Mouse (Mus musculus) thymus, adult 2 months (tissue): ENCODE measurements around the gene Gm11985. TPM values are rescaled to one million over a fixed set of nuclear protein-coding genes. Genes with fewer than 3 reads are reported as not detected.

Experiments
- DNase-seq: peaks from one replicate; pipeline ENCODE4 v3.0.0; 2021
- H3K27ac ChIP-seq: fragments of 200-500 bp; 2 replicates; pipeline ENCODE4 v1.5.1; 2012; ENCODE audit warnings: low read length, control low read depth; ENCODE audit not compliant: control insufficient read depth, insufficient read depth
- H3K27me3 ChIP-seq: fragments of 200-500 bp; 2 replicates; pipeline ENCODE4 v1.6.1; 2012; ENCODE audit warnings: mild to moderate bottlenecking, low read length, moderate library complexity, mixed read lengths; ENCODE audit not compliant: control insufficient read depth, insufficient read depth
- H3K36me3 ChIP-seq: fragments of 200-500 bp; 2 replicates; pipeline ENCODE4 v1.6.1; 2012; ENCODE audit warnings: mild to moderate bottlenecking, low read length, moderate library complexity; ENCODE audit not compliant: control insufficient read depth, insufficient read depth
- H3K4me1 ChIP-seq: fragments of 200-500 bp; replicated peaks from 2 replicates; pipeline ENCODE4 v1.6.1; 2012; ENCODE audit warnings: low read length; ENCODE audit not compliant: control insufficient read depth, insufficient read depth
- H3K4me3 ChIP-seq: fragments of 200-500 bp; 2 replicates; pipeline ENCODE4 v1.5.1; 2012; ENCODE audit warnings: mild to moderate bottlenecking, low read length, control low read depth, moderate library complexity; ENCODE audit not compliant: control insufficient read depth, insufficient read depth
- CTCF ChIP-seq: fragments of 200-500 bp; IDR thresholded peaks from 2 replicates; pipeline ENCODE4 v1.5.1; 2012; ENCODE audit warnings: mild to moderate bottlenecking, control low read depth, low read length, moderate library complexity, borderline replicate concordance; ENCODE audit not compliant: control insufficient read depth, poor library complexity, insufficient read depth; ENCODE audit errors: extremely low read depth
- POLR2A ChIP-seq: fragments of 200-500 bp; IDR thresholded peaks from 2 replicates; pipeline ENCODE4 v1.6.1; 2012; ENCODE audit warnings: mild to moderate bottlenecking, low read length, control low read depth, moderate library complexity; ENCODE audit not compliant: control insufficient read depth, poor library complexity, insufficient read depth; ENCODE audit errors: extremely low read depth
- WGBS: fragments of 180-500 bp; shearing (Covaris S2); methylation state at CpG from one replicate; pipeline ENCODE4 v1.1.7; 2018; 5-methylcytosine and 5-hydroxymethylcytosine counted together
- polyA plus RNA-seq: library from polyadenylated mRNA; depleted of rRNA; stranded (reverse); fragments of >200 nt; gene quantifications from 2 replicates; pipeline ENCODE4 v1.2.3, GENCODE M21; 2012

Gm11985 gene
- polyA plus RNA-seq, 1 experiment: not detected

- no peaks in the 10 kb centered on the region for H3K27me3 ChIP-seq
- 78% methylated on average over 7 of the region's 7 CpGs for WGBS
- no peaks in the 10 kb centered on the region for H3K4me1 ChIP-seq
- H3K36me3 ChIP-seq: no peaks in the 10 kb centered on the region
- TF ChIP-seq POLR2A: no peak
- TF ChIP-seq CTCF: no peak
- DNase-seq: no peak
- H3K27ac ChIP-seq: no peak overlapping the region
- H3K4me3 ChIP-seq: no peak overlapping the region
Measured at GRCm38 (mm10) chr11:7202206-7202605, 13.8 kb upstream of the Gm11985 start.

- Histone ChIP-seq H3K27me3 (no peaks in the 10 kb centered on the region), H3K36me3 (no peaks in the 10 kb centered on the region), H3K4me3 (no peak overlapping the region), H3K27ac (no peak overlapping the region), H3K4me1 (no peaks in the 10 kb centered on the region)
- WGBS: 87% methylated on average over 9 of the region's 9 CpGs
- TF ChIP-seq CTCF (no peak), POLR2A (no peak)
- no peak for DNase-seq
Measured at GRCm38 (mm10) chr11:7200393-7200783, 12.0 kb upstream of the Gm11985 start.

GRCm38 (mm10) chr11:7199736-7200392, 11.5 kb upstream of the Gm11985 start:
- TF ChIP-seq POLR2A: no peak
- no peak for TF ChIP-seq CTCF
- peak; percentile 40 for DNase-seq
- Histone ChIP-seq H3K4me3 (no peak overlapping the region), H3K4me1 (no peaks in the 10 kb centered on the region), H3K27ac (no peak overlapping the region), H3K36me3 (no peaks in the 10 kb centered on the region), H3K27me3 (no peaks in the 10 kb centered on the region)
- 54% methylated on average over 14 of the region's 14 CpGs for WGBS

GRCm38 (mm10) chr11:7198481-7199256, 10.3 kb upstream of the Gm11985 start:
- no peak overlapping the region for H3K27ac ChIP-seq
- WGBS: 72% methylated on average over 10 of the region's 10 CpGs
- no peak for DNase-seq
- TF ChIP-seq POLR2A: no peak
- TF ChIP-seq CTCF: no peak
- no peaks in the 10 kb centered on the region for H3K27me3 ChIP-seq
- no peaks in the 10 kb centered on the region for H3K36me3 ChIP-seq
- H3K4me1 ChIP-seq: no peaks in the 10 kb centered on the region
- H3K4me3 ChIP-seq: no peak overlapping the region

GRCm38 (mm10) chr11:7198006-7198405, 9.6 kb upstream of the Gm11985 start:
- 92% methylated on average over 19 of the region's 19 CpGs for WGBS
- TF ChIP-seq POLR2A (no peak), CTCF (no peak)
- no peaks in the 10 kb centered on the region for H3K27me3 ChIP-seq
- no peak overlapping the region for H3K27ac ChIP-seq
- no peaks in the 10 kb centered on the region for H3K36me3 ChIP-seq
- no peak overlapping the region for H3K4me3 ChIP-seq
- H3K4me1 ChIP-seq: no peaks in the 10 kb centered on the region
- no peak for DNase-seq

- Histone ChIP-seq H3K4me3 (no peak within 1 kb of the TSS), H3K27ac (no peak within 1 kb of the TSS), H3K36me3 (no peaks in the 10 kb centered on the region), H3K27me3 (no peaks in the 10 kb centered on the region), H3K4me1 (no peaks in the 10 kb centered on the region)
- no peak for DNase-seq
- TF ChIP-seq CTCF (no peak), POLR2A (no peak)
- WGBS: 75% methylated on average over 12 of the region's 12 CpGs
Measured at GRCm38 (mm10) chr11:7197491-7197941, 9.1 kb upstream of the Gm11985 start, which contains the start of gene Igfbp1. TSS of gene Igfbp1 (plus strand) at chr11:7197782.
